Mouse (Mus musculus) lung, embryonic 14.5 days (tissue): Measurements from ENCODE around the gene Olfr1445. TPM values are rescaled to one million over a fixed set of nuclear protein-coding genes. Genes with fewer than 3 reads are reported as not detected.

Experiments
- ATAC-seq: fragments of 200-750 bp; cut with Nextera tagmentation; 2 replicates; pipeline ENCODE4 v1.8.0; 2017; ENCODE audit warnings: mild to moderate bottlenecking, moderate TSS enrichment, moderate library complexity; ENCODE audit not compliant: insufficient read depth
- DNase-seq: peaks from one replicate; pipeline ENCODE4 v3.0.0-alpha.2; 2015
- H3K27ac ChIP-seq: fragments of 300-500 bp; sonication (generic); 2 replicates; pipeline ENCODE4 v1.5.1; 2014; ENCODE audit warnings: low read depth, mild to moderate bottlenecking, moderate library complexity
- H3K27me3 ChIP-seq: fragments of 300-500 bp; sonication (generic); 2 replicates; pipeline ENCODE4 v1.6.1; 2014; ENCODE audit warnings: low read length, control low read depth; ENCODE audit not compliant: insufficient read depth
- H3K36me3 ChIP-seq: fragments of 300-500 bp; sonication (generic); 2 replicates; pipeline ENCODE4 v1.6.1; 2014; ENCODE audit warnings: control low read depth; ENCODE audit not compliant: insufficient read depth
- H3K4me1 ChIP-seq: fragments of 300-500 bp; sonication (generic); 2 replicates; pipeline ENCODE4 v1.6.1; 2014; ENCODE audit warnings: antibody characterized with exemption, control low read depth; ENCODE audit not compliant: insufficient read depth
- H3K4me2 ChIP-seq: fragments of 300-500 bp; sonication (generic); 2 replicates; pipeline ENCODE4 v1.6.1; 2014; ENCODE audit warnings: mild to moderate bottlenecking
- H3K4me3 ChIP-seq: fragments of 300-500 bp; sonication (generic); 2 replicates; pipeline ENCODE4 v1.5.1; 2014; ENCODE audit warnings: low read depth, low read length
- H3K9ac ChIP-seq: fragments of 300-500 bp; sonication (generic); 2 replicates; pipeline ENCODE4 v1.6.1; 2014
- H3K9me3 ChIP-seq: fragments of 300-500 bp; sonication (generic); 2 replicates; pipeline ENCODE4 v1.6.1; 2016; ENCODE audit warnings: low read depth, low read length, control low read depth
- CTCF ChIP-seq: IDR thresholded peaks from 2 replicates; pipeline ENCODE4 v1.5.1; 2016; ENCODE audit warnings: antibody characterized with exemption, low read depth
- polyA plus RNA-seq: library from polyadenylated mRNA; unstranded; fragments of >200 nt; fragmentation: Nextera tagmentation; extraction: Ambion mirVana; gene quantifications from 2 replicates; pipeline ENCODE4 v1.2.1, GENCODE M21; 2014

The Olfr1445 gene
- polyA plus RNA-seq, 1 experiment from 2014 or later = not detected

- H3K36me3 ChIP-seq = no peaks in the 10 kb centered on the region
- H3K9ac ChIP-seq = no peak within 1 kb of the TSS
- H3K9me3 ChIP-seq = no peaks in the 10 kb centered on the region
- ATAC-seq (no peak), DNase-seq (no peak)
- no peak within 1 kb of the TSS for H3K4me3 ChIP-seq
- H3K27me3 ChIP-seq = no peaks in the 10 kb centered on the region
- H3K27ac ChIP-seq = no peak within 1 kb of the TSS
- no peak for TF ChIP-seq CTCF
- H3K4me2 ChIP-seq = no peak within 1 kb of the TSS
- H3K4me1 ChIP-seq = no peaks in the 10 kb centered on the region
Measured at GRCm38 (mm10) chr19:12930540-12930939, 46.9 kb downstream of the Olfr1445 start, which contains the start of gene Olfr1449. Gene Olfr1449, plus strand, starts transcription at chr19:12930840.

Other genes with a start within 250 kb of the Olfr1445 start
- not detected in 2 replicates for gene Olfr1442, start 213.4 kb upstream of the Olfr1445 start, polyA plus RNA-seq
- not detected in 2 replicates for gene Olfr1443, start 205.7 kb upstream of the Olfr1445 start, polyA plus RNA-seq
- gene Keg1, start 188.1 kb upstream of the Olfr1445 start, polyA plus RNA-seq = not detected in 2 replicates
- gene Cntf, start 118.2 kb upstream of the Olfr1445 start, polyA plus RNA-seq = 0.55 TPM in 2 replicates
- gene Zfp91, start 87.7 kb upstream of the Olfr1445 start, polyA plus RNA-seq = 10.8 and 11.5 TPM in 2 replicates
- 1.2 and 1.4 TPM in 2 replicates for gene Lpxn, start 87.7 kb upstream of the Olfr1445 start, polyA plus RNA-seq
- gene Gm5244, start 37.2 kb upstream of the Olfr1445 start, polyA plus RNA-seq = not detected in 2 replicates
- gene Olfr1444, start 26.6 kb upstream of the Olfr1445 start, polyA plus RNA-seq = not detected in 2 replicates
- gene Olfr1446, start 9.7 kb downstream of the Olfr1445 start, polyA plus RNA-seq = not detected in 2 replicates
- gene Olfr1447, start 19.9 kb downstream of the Olfr1445 start, polyA plus RNA-seq = not detected in 2 replicates
- not detected in 2 replicates for gene Olfr1448, start 40.6 kb downstream of the Olfr1445 start, polyA plus RNA-seq
- not detected in 2 replicates for gene Olfr1449, start 47.0 kb downstream of the Olfr1445 start, polyA plus RNA-seq
- not detected in 2 replicates for gene Olfr1450, start 66.4 kb downstream of the Olfr1445 start, polyA plus RNA-seq
- gene Olfr1451, start 111.2 kb downstream of the Olfr1445 start, polyA plus RNA-seq = not detected in 2 replicates
- not detected in 2 replicates for gene Olfr1453, start 144.5 kb downstream of the Olfr1445 start, polyA plus RNA-seq
- not detected in 2 replicates for gene Olfr1454, start 176.8 kb downstream of the Olfr1445 start, polyA plus RNA-seq
- not detected in 2 replicates for gene Olfr1457, start 214.0 kb downstream of the Olfr1445 start, polyA plus RNA-seq
- gene Olfr1458, start 222.9 kb downstream of the Olfr1445 start, polyA plus RNA-seq = not detected in 2 replicates